Mouse (Mus musculus): ENCODE measurements around the gene Rs1. TPM values are rescaled to one million over a fixed set of nuclear protein-coding genes. Genes with fewer than 3 reads are reported as not detected.
A peak's percentile ranks its signal among the peaks of the same experiment; 100 is the strongest.
"Not testable (repeated sequence)": the region's sequence is repeated elsewhere in the genome, so short reads cannot be mapped to it uniquely, and the experiment has no call there.

Rs1 gene
- not detected in 2 replicates for polyA plus RNA-seq (2016; fragmentation: Nextera tagmentation; extraction: Ambion mirVana)

- peak within 1 kb of the TSS; percentile 37; the same call in 1 of the 2 replicates for H3K4me2 ChIP-seq
- no peaks in the 10 kb centered on the region for H3K36me3 ChIP-seq
- no peak within 1 kb of the TSS for H3K4me3 ChIP-seq (replicated peaks)
- no peak within 1 kb of the TSS for H3K27ac ChIP-seq
- no peak within 1 kb of the TSS for H3K9ac ChIP-seq (replicated peaks)
- H3K27me3 ChIP-seq = peaks cover 35% of the 10 kb centered on the region
- WGBS = 90% methylated on average over 2 of the region's 2 CpGs
- no peak for ATAC-seq (ENCODE audit: insufficient number of reproducible peaks, insufficient read depth, low FRiP score, low TSS enrichment, low read depth)
- no peaks in the 10 kb centered on the region for H3K4me1 ChIP-seq (replicated peaks)
- no peaks in the 10 kb centered on the region for H3K9me3 ChIP-seq
Measured at GRCm38 (mm10) chrX:160767713-160768112, at the start of gene Rs1. TSS of gene Rs1 (plus strand) at chrX:160768013.

DNA sequence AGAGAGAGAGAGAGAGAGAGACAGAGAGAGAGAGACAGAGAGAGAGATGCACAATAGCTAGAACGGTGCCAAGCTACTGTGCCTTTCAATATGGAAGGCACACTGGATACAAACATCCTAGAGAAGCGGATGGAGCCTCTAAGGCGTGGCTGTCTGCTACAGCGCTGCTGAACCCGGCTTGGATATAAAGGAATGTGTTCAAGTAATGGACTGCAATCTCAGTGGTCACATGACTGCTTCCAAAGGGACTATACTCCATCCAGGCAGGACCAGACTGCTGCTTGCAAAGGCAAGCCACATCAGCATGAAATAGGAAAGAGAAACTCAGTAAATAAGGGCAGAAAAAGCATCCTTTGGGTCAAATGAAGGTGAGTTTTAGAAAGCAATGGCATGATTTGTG, 32.2 kb upstream of the Rs1 start, which contains the start of gene Ppef1:
Gene Ppef1 (minus strand): TSS at position 116 of the 400 bp plus-strand sequence.
- Histone ChIP-seq H3K4me3 (replicated peaks) (no peak within 1 kb of the TSS), H3K9ac (replicated peaks) (no peak within 1 kb of the TSS), H3K4me1 (replicated peaks) (no peaks in the 10 kb centered on the region), H3K27me3 (peaks cover 24% of the 10 kb centered on the region), H3K4me2 (no peak within 1 kb of the TSS), H3K9me3 (no peaks in the 10 kb centered on the region), H3K36me3 (no peaks in the 10 kb centered on the region), H3K27ac (no peak within 1 kb of the TSS)
- 69% methylated on average over 5 of the region's 5 CpGs for WGBS
- ATAC-seq (ENCODE audit: insufficient number of reproducible peaks, insufficient read depth, low FRiP score, low TSS enrichment, low read depth) = no peak

GRCm38 (mm10) chrX:160745399-160745798, 22.4 kb upstream of the Rs1 start:
- no peak for ATAC-seq (ENCODE audit: insufficient number of reproducible peaks, insufficient read depth, low FRiP score, low TSS enrichment, low read depth)
- peaks cover 6% of the 10 kb centered on the region; the same call in 1 of the 2 replicates for H3K27me3 ChIP-seq
- no peak overlapping the region for H3K4me2 ChIP-seq
- no peak overlapping the region for H3K9ac ChIP-seq (replicated peaks)
- no peaks in the 10 kb centered on the region for H3K9me3 ChIP-seq
- no peak overlapping the region for H3K27ac ChIP-seq
- WGBS = 72% methylated on average over 1 of the region's 1 CpGs
- H3K4me3 ChIP-seq (replicated peaks) = no peak overlapping the region
- H3K36me3 ChIP-seq = no peaks in the 10 kb centered on the region
- no peaks in the 10 kb centered on the region for H3K4me1 ChIP-seq (replicated peaks)

GRCm38 (mm10) chrX:160748653-160749052, 19.2 kb upstream of the Rs1 start:
- H3K9me3 ChIP-seq = no peaks in the 10 kb centered on the region
- WGBS = 94% methylated on average over 1 of the region's 1 CpGs
- no peak overlapping the region for H3K27ac ChIP-seq
- H3K36me3 ChIP-seq = no peaks in the 10 kb centered on the region
- peaks cover 19% of the 10 kb centered on the region for H3K27me3 ChIP-seq
- no peak overlapping the region for H3K9ac ChIP-seq (replicated peaks)
- no peaks in the 10 kb centered on the region for H3K4me1 ChIP-seq (replicated peaks)
- H3K4me2 ChIP-seq = no peak overlapping the region
- no peak overlapping the region for H3K4me3 ChIP-seq (replicated peaks)
- no peak for ATAC-seq (ENCODE audit: insufficient number of reproducible peaks, insufficient read depth, low FRiP score, low TSS enrichment, low read depth)

- Histone ChIP-seq H3K27me3 (peaks cover 26% of the 10 kb centered on the region), H3K9me3 (no peaks in the 10 kb centered on the region), H3K27ac (no peak overlapping the region), H3K9ac (replicated peaks) (no peak overlapping the region), H3K36me3 (no peaks in the 10 kb centered on the region), H3K4me1 (replicated peaks) (no peaks in the 10 kb centered on the region), H3K4me2 (no peak overlapping the region), H3K4me3 (replicated peaks) (no peak overlapping the region)
- 91% methylated on average over 8 of the region's 8 CpGs for WGBS
- ATAC-seq (ENCODE audit: insufficient number of reproducible peaks, insufficient read depth, low FRiP score, low TSS enrichment, low read depth) = no peak
Measured at GRCm38 (mm10) chrX:160750808-160751207, 17.0 kb upstream of the Rs1 start.

DNA sequence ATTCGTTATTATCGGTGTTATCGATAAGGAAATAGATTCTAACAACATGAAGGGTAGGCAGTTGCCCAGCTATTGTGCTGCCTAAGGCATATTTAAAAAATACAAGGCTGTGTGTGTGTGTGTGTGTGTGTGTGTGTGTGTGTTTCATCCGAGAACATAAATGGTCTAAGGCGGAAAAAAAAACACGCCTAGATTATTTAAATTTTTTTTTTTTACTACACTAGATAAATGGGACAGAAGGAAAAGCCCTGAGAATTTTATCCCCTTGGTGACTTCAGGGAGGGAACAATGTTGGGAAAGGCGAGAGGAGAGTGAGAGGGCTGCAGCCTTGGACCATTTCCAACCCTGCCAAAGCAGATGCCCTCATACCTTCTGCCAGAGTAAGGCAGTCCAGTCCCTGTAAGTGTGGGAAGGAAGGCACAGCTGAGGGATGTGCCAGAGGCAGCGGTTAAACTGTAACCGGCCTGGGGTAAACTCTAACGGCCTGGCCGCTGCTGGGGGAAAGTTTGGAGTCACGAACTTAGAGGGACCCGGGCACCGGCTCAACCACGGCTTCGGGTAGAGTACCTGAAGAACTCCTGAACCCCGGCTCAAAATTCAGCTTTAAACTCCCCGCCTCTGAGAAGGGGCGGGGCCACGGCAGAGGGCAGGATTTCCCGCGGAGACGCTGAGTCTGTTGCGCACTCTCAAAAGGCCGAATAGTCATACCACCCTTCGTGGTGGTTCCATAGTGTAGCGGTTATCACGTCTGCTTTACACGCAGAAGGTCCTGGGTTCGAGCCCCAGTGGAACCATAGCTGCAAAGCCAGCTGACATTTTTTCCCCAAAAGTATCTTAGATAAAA, 2.2 kb upstream of the Rs1 start:
- Histone ChIP-seq H3K9ac (replicated peaks) (no peak overlapping the region; the same call in 1 of the 2 replicates), H3K27me3 (peaks cover 27% of the 10 kb centered on the region), H3K4me3 (replicated peaks) (peak overlapping the region; percentile 45), H3K27ac (no peak overlapping the region), H3K4me1 (replicated peaks) (no peaks in the 10 kb centered on the region), H3K9me3 (no peaks in the 10 kb centered on the region), H3K4me2 (peak overlapping the region; percentile 48), H3K36me3 (no peaks in the 10 kb centered on the region)
- peak; percentile 96 for ATAC-seq (ENCODE audit: insufficient number of reproducible peaks, insufficient read depth, low FRiP score, low TSS enrichment, low read depth)
- 31% methylated on average over 30 of the region's 30 CpGs for WGBS

DNA sequence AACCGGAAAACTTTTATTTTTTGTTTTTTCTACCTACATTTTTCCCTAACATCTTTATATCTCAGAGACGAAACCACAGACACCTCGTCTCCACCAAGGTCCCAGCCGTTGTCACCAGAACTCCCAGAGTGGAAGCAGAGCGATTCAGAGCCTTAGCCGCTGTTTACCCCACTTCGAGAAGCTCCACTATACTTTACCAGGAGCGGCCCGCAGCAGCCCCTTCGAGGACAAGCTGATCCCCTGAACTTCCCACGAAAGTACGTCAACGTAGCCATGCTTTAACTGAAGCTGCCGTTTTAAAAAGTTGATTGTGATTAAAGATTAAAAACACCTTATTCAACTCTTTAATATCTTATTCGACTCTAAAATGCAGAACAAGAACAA, 1.6 kb upstream of the Rs1 start:
- Histone ChIP-seq H3K27ac (no peak overlapping the region), H3K27me3 (peaks cover 33% of the 10 kb centered on the region)
- ATAC-seq (ENCODE audit: insufficient number of reproducible peaks, insufficient read depth, low FRiP score, low TSS enrichment, low read depth) = peak; percentile 87

GRCm38 (mm10) chrX:160769622-160770021, 1.8 kb downstream of the Rs1 start:
- not testable (repeated sequence) for H3K9me3 ChIP-seq; H3K36me3 ChIP-seq; H3K4me2 ChIP-seq; H3K9ac ChIP-seq (replicated peaks); H3K27ac ChIP-seq; H3K4me1 ChIP-seq (replicated peaks); ATAC-seq (ENCODE audit: insufficient number of reproducible peaks, insufficient read depth, low FRiP score, low TSS enrichment, low read depth); H3K4me3 ChIP-seq (replicated peaks)
- H3K27me3 ChIP-seq = peaks cover 42% of the 10 kb centered on the region
- WGBS = 82% methylated on average over 5 of the region's 5 CpGs

More for the DNA sequence above, 1.6 kb upstream of the Rs1 start:
- WGBS = 20% methylated on average over 15 of the region's 15 CpGs
- peak overlapping the region; percentile 45 for H3K4me3 ChIP-seq (replicated peaks)
- H3K36me3 ChIP-seq = no peaks in the 10 kb centered on the region
- no peaks in the 10 kb centered on the region for H3K4me1 ChIP-seq (replicated peaks)
- no peaks in the 10 kb centered on the region for H3K9me3 ChIP-seq
- peak overlapping the region; percentile 37; the same call in 1 of the 2 replicates for H3K9ac ChIP-seq (replicated peaks)
- H3K4me2 ChIP-seq = peak overlapping the region; percentile 37

DNA sequence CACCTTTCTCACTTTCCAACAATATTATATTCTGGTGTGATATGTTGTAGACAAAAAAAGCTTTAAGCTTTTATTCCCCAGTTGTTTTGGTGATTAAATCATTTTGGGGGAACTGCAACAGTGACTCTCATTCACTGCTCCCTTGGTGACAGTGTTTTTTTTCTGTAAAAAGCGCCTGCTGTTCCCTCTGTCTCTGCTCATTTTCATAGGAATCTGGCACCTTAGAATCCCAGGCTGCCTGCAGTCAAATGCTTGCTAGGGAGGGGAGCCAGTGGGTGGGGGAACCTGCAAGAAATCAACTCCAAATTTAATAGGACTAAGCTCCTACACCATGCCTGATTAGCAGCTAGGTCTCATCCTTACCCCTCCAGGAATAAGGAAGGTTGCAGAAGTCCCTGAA, 5.2 kb downstream of the Rs1 start:
- no peak for ATAC-seq (ENCODE audit: insufficient number of reproducible peaks, insufficient read depth, low FRiP score, low TSS enrichment, low read depth)
- peaks cover 32% of the 10 kb centered on the region for H3K27me3 ChIP-seq
- no peaks in the 10 kb centered on the region for H3K36me3 ChIP-seq
- H3K9ac ChIP-seq (replicated peaks) = no peak overlapping the region
- no peak overlapping the region for H3K4me2 ChIP-seq
- no peaks in the 10 kb centered on the region for H3K4me1 ChIP-seq (replicated peaks)
- H3K4me3 ChIP-seq (replicated peaks) = no peak overlapping the region
- WGBS = 6% methylated on average over 1 of the region's 1 CpGs
- H3K9me3 ChIP-seq = no peaks in the 10 kb centered on the region
- H3K27ac ChIP-seq = no peak overlapping the region

GRCm38 (mm10) chrX:160782276-160782675, 14.5 kb downstream of the Rs1 start:
- Histone ChIP-seq H3K9ac (replicated peaks) (no peak overlapping the region), H3K4me1 (replicated peaks) (no peaks in the 10 kb centered on the region), H3K4me3 (replicated peaks) (no peak overlapping the region), H3K9me3 (no peaks in the 10 kb centered on the region), H3K27ac (no peak overlapping the region), H3K27me3 (peaks cover 49% of the 10 kb centered on the region), H3K36me3 (no peaks in the 10 kb centered on the region), H3K4me2 (no peak overlapping the region)
- WGBS = 80% methylated on average over 5 of the region's 5 CpGs
- no peak for ATAC-seq (ENCODE audit: insufficient number of reproducible peaks, insufficient read depth, low FRiP score, low TSS enrichment, low read depth)

- 79% methylated on average over 4 of the region's 4 CpGs for WGBS
- ATAC-seq (ENCODE audit: insufficient number of reproducible peaks, insufficient read depth, low FRiP score, low TSS enrichment, low read depth) = no peak
- peaks cover 38% of the 10 kb centered on the region; the same call in 1 of the 2 replicates for H3K27me3 ChIP-seq
Measured at GRCm38 (mm10) chrX:160794920-160795319, 27.1 kb downstream of the Rs1 start.

More at GRCm38 (mm10) chrX:160794920-160795319, 27.1 kb downstream of the Rs1 start:
- Histone ChIP-seq H3K27ac (no peak overlapping the region), H3K9ac (replicated peaks) (no peak overlapping the region), H3K36me3 (no peaks in the 10 kb centered on the region), H3K4me3 (replicated peaks) (no peak overlapping the region), H3K4me1 (replicated peaks) (no peaks in the 10 kb centered on the region), H3K4me2 (no peak overlapping the region), H3K9me3 (no peaks in the 10 kb centered on the region)

Measured in limb, embryonic 12.5 days (tissue).